Mouse (Mus musculus): ENCODE data around the gene Pnmal1.

- no peak for TF ChIP-seq POLR2A (IDR thresholded peaks at IDR 0.05; ENCODE audit: extremely low read depth, insufficient read depth, low read length)
- TF ChIP-seq CTCF (IDR thresholded peaks at IDR 0.05; ENCODE audit: extremely low read depth, insufficient read depth, low read length), result no peak
These were observed 39.8 kb downstream of the Pnmal1 start for GRCm38 (mm10) chr7:16999233-16999632.
